Mouse (Mus musculus) lung, postnatal 25 days (tissue): ENCODE results near the gene Pde4d.
A peak's percentile ranks its signal among the peaks of the same experiment; 100 is the strongest.

Experiments
- DNase-seq: peaks from one replicate; pipeline ENCODE4 v3.0.0; 2022; ENCODE audit warnings: low spot score

Gene Pde4d

GRCm38 (mm10) chr13:109298852-109299251 lies 849.1 kb downstream of the Pde4d start:
- DNase-seq, result no peak

DNA sequence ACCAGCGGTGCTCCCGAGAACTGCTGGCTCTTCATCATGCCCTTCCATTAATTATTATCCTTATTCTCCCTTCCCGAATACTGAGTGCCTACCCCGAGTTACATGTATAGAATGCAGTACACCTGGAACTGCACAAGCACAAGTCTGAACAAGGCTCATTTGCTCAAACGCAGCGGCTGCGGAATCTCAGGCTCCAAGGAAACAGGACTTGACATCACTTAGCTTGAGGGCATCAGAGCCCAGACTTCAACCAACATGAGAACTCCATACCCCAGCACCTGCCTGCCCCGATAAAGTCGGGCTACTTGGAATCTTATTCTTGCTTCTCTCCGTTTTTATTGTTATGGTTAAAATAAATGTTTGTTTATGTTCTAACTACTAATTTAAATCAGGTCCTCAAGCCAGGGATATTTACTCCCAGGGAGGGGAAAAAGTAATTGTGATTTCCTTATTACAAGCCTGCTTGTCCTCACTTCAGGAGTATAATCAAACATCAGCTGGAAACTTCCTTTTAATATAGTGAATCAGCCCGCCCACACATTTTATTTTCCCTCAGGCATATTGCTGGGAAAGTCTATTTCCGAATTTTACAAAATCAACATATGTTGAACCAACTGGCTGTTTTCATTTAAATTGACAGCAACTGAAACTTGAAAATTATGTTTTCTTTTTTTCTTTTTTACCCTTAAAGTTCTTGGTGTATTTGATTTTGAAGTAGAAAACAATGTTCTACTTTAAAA lies 849.9 kb downstream of the Pde4d start:
- no peak for DNase-seq

GRCm38 (mm10) chr13:109312542-109312941 lies 862.8 kb downstream of the Pde4d start:
- no peak for DNase-seq

DNA sequence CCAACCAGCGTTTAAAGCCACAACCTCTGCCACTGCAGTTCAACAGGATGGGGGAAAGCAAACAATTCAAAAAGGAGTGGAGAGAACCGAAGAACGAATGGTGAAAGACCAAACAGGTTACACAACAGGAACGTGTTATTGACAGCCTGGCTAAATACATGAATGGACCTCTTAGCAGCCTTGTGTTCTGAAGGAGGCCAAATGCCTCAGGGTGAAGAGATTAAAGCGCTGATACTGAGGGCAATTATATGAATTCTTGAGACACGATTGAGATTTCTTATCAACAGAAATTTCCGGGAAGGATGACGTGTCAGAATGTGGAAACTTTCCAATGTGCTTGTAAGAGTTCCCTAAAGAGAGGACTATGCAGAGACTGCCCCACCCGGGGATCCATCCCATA lies 865.9 kb downstream of the Pde4d start:
- peak; percentile 84 for DNase-seq

DNA sequence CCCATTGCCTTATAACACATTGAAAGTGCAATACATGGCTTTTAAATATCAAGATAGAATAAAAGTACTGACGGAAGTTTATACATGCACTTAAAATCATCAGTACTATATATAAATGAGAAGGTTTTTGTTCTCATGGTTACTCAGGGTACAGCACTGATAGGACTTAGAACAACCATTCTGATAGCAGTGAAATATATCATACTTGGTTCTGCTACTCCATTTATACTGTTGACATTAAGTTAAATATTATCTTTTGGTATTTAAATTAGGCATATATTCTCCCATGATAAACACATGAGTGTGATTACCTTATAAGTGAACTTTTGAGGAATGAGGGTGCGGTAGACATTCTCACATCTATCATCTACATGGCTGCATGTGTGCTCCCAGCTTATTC lies 867.9 kb downstream of the Pde4d start:
- DNase-seq, result no peak

DNA sequence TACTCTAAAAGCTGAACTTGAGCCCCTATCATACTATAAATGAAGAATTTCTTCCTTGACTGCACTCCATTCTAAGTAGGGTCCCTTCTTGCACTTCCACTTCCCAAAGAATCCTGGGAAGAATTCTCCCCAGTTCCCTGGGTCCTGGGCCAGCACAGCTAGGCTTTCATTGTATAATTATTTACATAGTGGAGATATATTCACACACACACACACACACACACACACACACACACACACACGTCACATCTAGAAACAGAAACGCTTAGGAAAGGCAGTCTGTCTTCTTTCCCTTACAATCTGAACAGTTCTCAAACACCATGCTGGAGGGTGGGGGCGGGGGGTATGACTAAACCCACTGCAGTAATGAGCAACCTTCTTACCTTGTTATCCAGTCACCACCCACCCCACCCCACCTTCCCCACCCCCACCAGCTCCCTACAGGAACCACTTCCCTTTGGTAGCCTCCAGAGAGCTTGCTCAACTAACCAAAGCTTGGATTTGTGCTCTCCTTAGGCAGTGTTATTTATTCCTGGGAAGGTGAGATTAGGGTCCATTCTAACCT lies 868.8 kb downstream of the Pde4d start:
- DNase-seq, result no peak

- DNase-seq, result no peak
These were observed 876.3 kb downstream of the Pde4d start for GRCm38 (mm10) chr13:109326061-109326460.

GRCm38 (mm10) chr13:109331563-109331962 lies 881.8 kb downstream of the Pde4d start:
- DNase-seq, result no peak

- no peak for DNase-seq
These were observed 892.2 kb downstream of the Pde4d start for GRCm38 (mm10) chr13:109341902-109342301.

GRCm38 (mm10) chr13:109342469-109342868 lies 892.7 kb downstream of the Pde4d start:
- DNase-seq, result no peak

GRCm38 (mm10) chr13:109343596-109343995 lies 893.8 kb downstream of the Pde4d start:
- DNase-seq, result peak; percentile 84

DNA sequence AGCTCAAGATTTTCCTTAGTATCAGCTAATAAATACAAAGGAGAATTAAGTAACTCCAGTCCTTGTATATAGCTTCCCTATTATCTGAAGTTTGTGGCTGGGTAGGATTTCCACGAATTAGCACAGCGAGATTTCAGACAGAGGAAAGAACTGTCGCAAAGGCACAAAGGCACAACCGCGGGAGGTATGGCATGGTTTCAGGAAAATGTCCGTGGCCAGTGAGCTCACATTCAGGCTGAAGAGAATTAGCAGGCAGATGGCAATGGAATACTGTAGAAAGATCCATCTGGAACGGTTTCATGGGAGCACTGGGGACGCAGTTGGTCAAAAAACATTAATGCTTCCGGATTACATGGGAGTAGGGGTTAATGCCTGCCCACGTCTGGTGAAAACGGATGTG lies 898.0 kb downstream of the Pde4d start:
- no peak for DNase-seq

- no peak for DNase-seq
These were observed 898.6 kb downstream of the Pde4d start for GRCm38 (mm10) chr13:109348316-109348715.

DNA sequence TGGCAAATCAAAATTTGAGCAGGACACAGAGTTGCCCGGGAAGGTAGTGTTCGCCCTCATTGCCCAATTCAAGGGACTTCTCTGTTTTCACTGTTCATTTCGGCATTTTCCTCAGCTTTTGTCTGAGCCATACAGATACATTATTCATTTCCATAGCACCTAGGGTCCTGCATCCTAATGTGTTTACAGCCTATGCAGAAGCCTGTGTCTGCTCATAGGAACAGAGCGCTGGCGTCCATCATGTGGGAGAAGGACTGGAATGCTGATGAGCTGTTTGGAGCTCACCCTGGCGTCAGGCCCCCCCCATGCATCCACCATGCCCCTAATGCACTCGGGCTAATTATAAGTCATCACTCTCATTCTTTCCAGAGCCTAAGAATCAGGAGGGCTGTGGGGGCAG lies 900.4 kb downstream of the Pde4d start:
- DNase-seq, result no peak

- no peak for DNase-seq
These were observed 904.3 kb downstream of the Pde4d start for GRCm38 (mm10) chr13:109354017-109354416.

GRCm38 (mm10) chr13:109356252-109356651 lies 906.5 kb downstream of the Pde4d start:
- no peak for DNase-seq

DNA sequence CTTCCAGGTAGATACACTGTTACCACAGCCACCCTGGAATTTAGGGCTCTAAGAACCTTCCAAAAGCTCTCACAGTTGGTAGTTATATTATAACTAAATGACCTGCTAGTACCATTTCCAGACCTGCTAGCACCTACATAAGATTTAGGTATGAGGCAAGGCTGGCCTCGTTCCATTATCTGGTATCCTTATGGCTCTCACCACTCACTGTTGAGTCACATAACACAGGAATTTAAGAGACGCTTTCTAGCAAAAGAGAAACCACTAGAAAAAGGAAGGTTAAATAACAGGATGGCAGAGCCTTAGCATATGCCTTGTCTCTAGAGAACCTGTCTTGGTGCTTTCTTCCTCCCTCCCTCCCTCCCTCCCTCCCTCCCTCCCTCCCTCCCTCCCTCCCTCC lies 910.2 kb downstream of the Pde4d start:
- no peak for DNase-seq

GRCm38 (mm10) chr13:109362340-109362739 lies 912.6 kb downstream of the Pde4d start:
- no peak for DNase-seq

- no peak for DNase-seq
These were observed 924.7 kb downstream of the Pde4d start for GRCm38 (mm10) chr13:109374465-109374864.

DNA sequence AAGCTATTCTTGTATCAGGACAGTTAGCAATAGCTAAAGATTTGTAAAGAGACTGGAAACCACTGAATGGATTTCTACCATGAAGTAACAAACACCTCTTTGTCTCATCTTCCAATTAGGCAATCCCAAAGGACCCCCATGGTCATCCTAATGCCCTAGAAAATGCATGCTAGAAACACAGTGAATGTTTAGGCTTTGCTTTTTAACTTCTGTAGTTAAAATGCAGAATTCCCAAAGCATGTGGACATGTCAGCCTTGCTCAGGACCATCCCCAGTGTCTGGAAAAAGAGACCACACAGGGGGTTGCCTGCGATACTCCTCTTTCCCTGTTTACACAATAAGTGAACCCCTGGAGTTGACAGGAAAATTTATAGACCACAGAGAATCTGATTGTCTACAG lies 926.9 kb downstream of the Pde4d start:
- no peak for DNase-seq

DNA sequence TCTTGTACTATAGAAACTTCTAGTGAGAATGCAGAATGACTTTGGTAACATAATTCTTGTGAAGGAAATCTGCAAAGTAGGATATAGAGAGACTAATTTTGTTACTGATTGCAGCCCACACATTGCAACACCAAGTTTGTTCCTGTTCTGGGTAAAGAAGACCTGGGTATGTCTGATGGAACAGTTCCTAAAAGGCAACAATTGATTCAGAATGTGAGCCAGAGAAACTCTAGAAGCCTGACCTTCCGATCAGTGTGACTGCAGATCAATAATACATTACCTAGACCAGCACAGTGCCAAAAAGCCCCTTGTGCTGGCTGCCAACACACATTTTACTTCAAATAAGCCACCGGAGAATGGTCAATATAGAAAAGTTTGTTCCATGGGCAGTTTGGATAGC lies 930.4 kb downstream of the Pde4d start:
- no peak for DNase-seq

DNA sequence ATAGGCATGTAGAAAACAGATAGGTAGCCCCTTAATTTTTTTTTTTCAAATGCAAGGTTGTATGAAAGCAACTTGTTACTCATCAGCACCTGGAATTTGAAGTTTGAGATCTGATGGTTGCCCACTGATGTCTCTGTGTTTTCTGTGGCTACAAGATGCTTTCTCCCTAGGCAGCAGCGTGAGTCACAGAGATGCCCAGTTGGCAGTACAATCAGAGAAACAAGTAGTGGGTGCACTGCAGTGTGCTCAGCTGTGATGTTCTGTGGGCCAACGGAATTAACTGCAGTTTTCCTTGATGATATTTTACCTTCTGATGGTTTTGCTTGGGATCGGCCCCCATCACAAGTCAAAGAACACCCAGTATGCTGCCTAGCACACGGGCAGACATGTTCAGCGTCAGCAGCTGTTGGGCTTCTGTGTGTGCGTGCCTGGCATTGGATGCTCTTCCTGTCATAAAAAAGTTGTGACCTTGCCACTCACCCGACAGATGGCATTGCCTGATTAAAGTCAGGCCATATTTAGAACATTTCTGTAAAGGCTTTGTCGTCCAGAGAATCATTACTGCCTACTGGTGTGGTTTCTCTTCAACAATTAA lies 939.0 kb downstream of the Pde4d start:
- DNase-seq, result no peak

DNA sequence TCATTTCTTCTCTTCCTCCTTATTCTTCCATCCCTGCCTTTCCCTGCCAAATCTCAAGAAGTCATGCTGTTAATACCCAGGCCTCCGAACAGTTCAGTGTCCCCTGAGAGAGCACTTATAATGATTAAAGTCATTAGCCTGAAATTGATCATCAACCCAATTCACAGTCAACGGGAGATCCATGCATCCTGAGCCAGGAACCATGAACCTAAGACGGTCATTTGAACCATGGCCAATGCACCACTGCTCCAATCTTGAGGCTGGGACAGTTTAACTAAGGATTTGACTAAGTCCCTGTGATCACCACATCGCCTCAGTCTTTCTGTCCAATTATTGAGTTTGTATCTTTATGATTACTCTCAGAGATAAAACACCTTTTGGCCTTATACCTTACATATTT lies 952.6 kb downstream of the Pde4d start:
- no peak for DNase-seq

DNA sequence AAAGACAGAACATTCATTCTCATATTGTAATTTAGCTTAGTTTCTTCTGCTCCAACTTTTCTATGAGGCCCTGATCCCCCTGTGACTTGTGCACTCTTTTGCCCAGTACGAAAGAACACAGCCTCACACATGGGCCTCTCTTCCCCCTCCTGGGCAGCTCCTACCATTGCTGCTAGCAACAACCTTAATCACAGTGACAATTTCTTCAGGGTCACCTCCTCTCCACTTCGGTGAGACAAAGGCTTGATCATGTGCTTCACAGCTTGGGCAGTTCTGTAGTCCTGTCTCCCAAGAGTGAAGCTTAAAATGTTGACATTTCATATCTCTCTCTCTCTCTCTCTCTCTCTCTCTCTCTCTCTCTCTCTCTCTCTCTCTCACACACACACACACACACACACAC lies 953.2 kb downstream of the Pde4d start:
- no peak for DNase-seq
